Comparison of ENCODE assay signal across 8 mouse cellular contexts in genomic region chr4:43382155-43383020, GRCm38 (mm10). TPM values are rescaled to one million over a fixed set of nuclear protein-coding genes. Genes with fewer than 3 reads are reported as not detected.
DNase-seq lines count a peak whose midpoint lies in the region; ATAC-seq and TF ChIP-seq lines count a peak whose summit lies in the region.

No protein-coding gene starts in this region.

- H3K9ac ChIP-seq in kidney, embryonic 16.5 days (replicated peaks; ENCODE audit: low read length): peak overlapping the region; percentile 88
- H3K9ac ChIP-seq in hindbrain, embryonic 15.5 days: peak overlapping the region; percentile 94
- H3K9ac ChIP-seq in midbrain, postnatal 0 days (replicated peaks; ENCODE audit: low read length, poor library complexity, severe bottlenecking): peak overlapping the region; percentile 91

- TF ChIP-seq CTCF in midbrain, postnatal 0 days (IDR thresholded peaks at IDR 0.05): no peak

- peaks cover 14% of the 10 kb centered on the region for H3K4me1 ChIP-seq in kidney, embryonic 16.5 days (ENCODE audit: insufficient read depth, low read length)
- H3K4me1 ChIP-seq in embryonic facial prominence, embryonic 10.5 days: peaks cover 19% of the 10 kb centered on the region
- H3K4me1 ChIP-seq in hindbrain, embryonic 15.5 days (replicated peaks): peaks cover 34% of the 10 kb centered on the region
- H3K4me1 ChIP-seq in midbrain, postnatal 0 days (ENCODE audit: insufficient read depth, low read length): peaks cover 11% of the 10 kb centered on the region

- WGBS in kidney, embryonic 16.5 days: 7% methylated on average over 25 of the region's 33 CpGs
- 8% methylated on average over 32 of the region's 33 CpGs for WGBS in embryonic facial prominence, embryonic 10.5 days
- WGBS in hindbrain, embryonic 15.5 days: 4% methylated on average over 28 of the region's 33 CpGs
- 4% methylated on average over 27 of the region's 33 CpGs for WGBS in midbrain, postnatal 0 days

- peak overlapping the region; percentile 89 for H3K4me2 ChIP-seq in kidney, embryonic 16.5 days (replicated peaks; ENCODE audit: low read depth, low read length)
- peak overlapping the region; percentile 88 for H3K4me2 ChIP-seq in hindbrain, embryonic 15.5 days
- H3K4me2 ChIP-seq in midbrain, postnatal 0 days (ENCODE audit: low read depth, low read length, poor library complexity, severe bottlenecking): peak overlapping the region; percentile 89

- H3K36me3 ChIP-seq in kidney, embryonic 16.5 days (ENCODE audit: insufficient read depth, low read length): no peaks in the 10 kb centered on the region
- H3K36me3 ChIP-seq in embryonic facial prominence, embryonic 10.5 days (replicated peaks): no peaks in the 10 kb centered on the region
- H3K36me3 ChIP-seq in hindbrain, embryonic 15.5 days: no peaks in the 10 kb centered on the region
- no peaks in the 10 kb centered on the region for H3K36me3 ChIP-seq in midbrain, postnatal 0 days (ENCODE audit: insufficient read depth, low read length)

- H3K27me3 ChIP-seq in kidney, embryonic 16.5 days (ENCODE audit: insufficient read depth, low read length): 0 out of 2 replicates have a peak, but pooled peaks cover 2% of the 10 kb centered on the region
- H3K27me3 ChIP-seq in embryonic facial prominence, embryonic 10.5 days (replicated peaks; ENCODE audit: low read depth, poor library complexity, severe bottlenecking): peaks cover 34% of the 10 kb centered on the region
- no peaks in the 10 kb centered on the region for H3K27me3 ChIP-seq in hindbrain, embryonic 15.5 days
- H3K27me3 ChIP-seq in midbrain, postnatal 0 days (ENCODE audit: insufficient read depth, low read length): no peaks in the 10 kb centered on the region

- H3K27ac ChIP-seq in kidney, embryonic 16.5 days (ENCODE audit: low read length): 0 out of 2 replicates have a peak overlapping the region, but pooled peaks have one; percentile 53
- peak overlapping the region; percentile 86 for H3K27ac ChIP-seq in embryonic facial prominence, embryonic 10.5 days (replicated peaks)
- H3K27ac ChIP-seq in hindbrain, embryonic 15.5 days (replicated peaks): peak overlapping the region; percentile 91
- peak overlapping the region; percentile 79 for H3K27ac ChIP-seq in midbrain, postnatal 0 days (ENCODE audit: low read depth, low read length)

- intact Hi-C loops in gastrocnemius, postnatal 14 days (cut with DNase I; ENCODE audit: low total_unique reads): loop anchor here (5.0 kb wide), 1 partner anchor 40 kb away; no protein-coding TSS in a partner anchor

- peak; percentile 83 for ATAC-seq in kidney, embryonic 16.5 days (ENCODE audit: low FRiP score, low TSS enrichment)
- peak; percentile 87 for ATAC-seq in hindbrain, embryonic 15.5 days (ENCODE audit: low FRiP score, low read depth)
- ATAC-seq in midbrain, postnatal 0 days (ENCODE audit: low FRiP score): peak; percentile 84

- H3K4me3 ChIP-seq in kidney, embryonic 16.5 days (ENCODE audit: low read length): peak overlapping the region; percentile 75
- peak overlapping the region; percentile 82 for H3K4me3 ChIP-seq in embryonic facial prominence, embryonic 10.5 days
- peak overlapping the region; percentile 91 for H3K4me3 ChIP-seq in hindbrain, embryonic 15.5 days
- peak overlapping the region; percentile 76 for H3K4me3 ChIP-seq in midbrain, postnatal 0 days (ENCODE audit: low read depth, low read length)

- no peak for DNase-seq in kidney, postnatal 4 days
- DNase-seq in embryonic facial prominence, embryonic 10.5 days (ENCODE audit: low spot score): no peak
- no peak for DNase-seq in midbrain, postnatal 0 days (ENCODE audit: low spot score)
- DNase-seq in gastrocnemius, postnatal 14 days: no peak
- DNase-seq in spleen, postnatal 14 days (ENCODE audit: low spot score in 2 of 2): no peak
- no peak for DNase-seq in gastrocnemius, postnatal 10 days

- H3K9me3 ChIP-seq in kidney, embryonic 16.5 days (ENCODE audit: low read length): no peaks in the 10 kb centered on the region
- H3K9me3 ChIP-seq in embryonic facial prominence, embryonic 10.5 days: no peaks in the 10 kb centered on the region
- H3K9me3 ChIP-seq in hindbrain, embryonic 15.5 days: no peaks in the 10 kb centered on the region
- no peaks in the 10 kb centered on the region for H3K9me3 ChIP-seq in midbrain, postnatal 0 days (ENCODE audit: low read length)

RNA-seq across cellular contexts. Expression of gene Rusc2, which starts 0.6 kb away (rescaled TPM):
- polyA plus RNA-seq in kidney, embryonic 16.5 days (2015; fragmentation: Nextera tagmentation; extraction: Ambion mirVana): 10.3 and 13.4 TPM in 2 replicates
- polyA plus RNA-seq in embryonic facial prominence, embryonic 10.5 days (2016; fragmentation: Nextera tagmentation; extraction: Ambion mirVana): 9.5 and 10.9 TPM in 2 replicates
- 88.8 and 99.5 TPM in 2 replicates for polyA plus RNA-seq in hindbrain, embryonic 15.5 days (2015; fragmentation: Nextera tagmentation; extraction: Ambion mirVana)
- total RNA-seq in midbrain, postnatal 0 days (2014; rRNA removed): 156 and 200 TPM in 2 replicates
- 77.7 and 78.9 TPM in 2 replicates for polyA plus RNA-seq in midbrain, postnatal 0 days (2015; fragmentation: Nextera tagmentation; extraction: Ambion mirVana)
- 10 to 100 TPM; 19.6 to 20.6 TPM for total RNA-seq in gastrocnemius, postnatal 14 days (2021)
- total RNA-seq in gastrocnemius, postnatal 10 days (2021): 10 to 100 TPM; 30.3 to 33.9 TPM

RNA-seq across cellular contexts. Expression of gene Fam166b, which starts 46.5 kb away (rescaled TPM):
- polyA plus RNA-seq in kidney, embryonic 16.5 days (2015; fragmentation: Nextera tagmentation; extraction: Ambion mirVana): 0.30 and 0.50 TPM in 2 replicates
- polyA plus RNA-seq in embryonic facial prominence, embryonic 10.5 days (2016; fragmentation: Nextera tagmentation; extraction: Ambion mirVana): 0.11 TPM in 1 of 2 replicates, not detected in the other
- polyA plus RNA-seq in hindbrain, embryonic 15.5 days (2015; fragmentation: Nextera tagmentation; extraction: Ambion mirVana): 0.79 and 1.5 TPM in 2 replicates
- total RNA-seq in midbrain, postnatal 0 days (2014; rRNA removed): 1.7 and 2.8 TPM in 2 replicates
- 1.6 and 2.2 TPM in 2 replicates for polyA plus RNA-seq in midbrain, postnatal 0 days (2015; fragmentation: Nextera tagmentation; extraction: Ambion mirVana)
- total RNA-seq in gastrocnemius, postnatal 14 days (2021): not detected
- total RNA-seq in gastrocnemius, postnatal 10 days (2021): not detected

RNA-seq across cellular contexts. Expression of gene Tesk1, which starts 59.4 kb away (rescaled TPM):
- 3.0 and 3.5 TPM in 2 replicates for polyA plus RNA-seq in kidney, embryonic 16.5 days (2015; fragmentation: Nextera tagmentation; extraction: Ambion mirVana)
- polyA plus RNA-seq in embryonic facial prominence, embryonic 10.5 days (2016; fragmentation: Nextera tagmentation; extraction: Ambion mirVana): 6.9 and 9.2 TPM in 2 replicates
- polyA plus RNA-seq in hindbrain, embryonic 15.5 days (2015; fragmentation: Nextera tagmentation; extraction: Ambion mirVana): 16.2 and 16.8 TPM in 2 replicates
- total RNA-seq in midbrain, postnatal 0 days (2014; rRNA removed): 141 and 184 TPM in 2 replicates
- 17.2 and 18.9 TPM in 2 replicates for polyA plus RNA-seq in midbrain, postnatal 0 days (2015; fragmentation: Nextera tagmentation; extraction: Ambion mirVana)
- 10 to 100 TPM; 25.2 to 28.0 TPM for total RNA-seq in gastrocnemius, postnatal 14 days (2021)
- 10 to 100 TPM; 28.0 to 34.7 TPM for total RNA-seq in gastrocnemius, postnatal 10 days (2021)
